Mouse (Mus musculus) testis, adult 2 months (tissue): ENCODE results near the gene Rbms3.

ENCODE experiments used
- CTCF ChIP-seq: fragments of 200-500 bp; IDR thresholded peaks from 2 replicates; pipeline ENCODE4 v1.5.1; 2012; ENCODE audit warnings: low read depth, mild to moderate bottlenecking, inconsistent platforms, low read length, moderate library complexity; ENCODE audit not compliant: control insufficient read depth, insufficient read depth, insufficient replicate concordance
- POLR2A ChIP-seq: fragments of 200-500 bp; IDR thresholded peaks from 2 replicates; pipeline ENCODE4 v1.6.1; 2012; ENCODE audit warnings: low read depth, mild to moderate bottlenecking, inconsistent platforms, low read length, moderate library complexity; ENCODE audit not compliant: control insufficient read depth

DNA sequence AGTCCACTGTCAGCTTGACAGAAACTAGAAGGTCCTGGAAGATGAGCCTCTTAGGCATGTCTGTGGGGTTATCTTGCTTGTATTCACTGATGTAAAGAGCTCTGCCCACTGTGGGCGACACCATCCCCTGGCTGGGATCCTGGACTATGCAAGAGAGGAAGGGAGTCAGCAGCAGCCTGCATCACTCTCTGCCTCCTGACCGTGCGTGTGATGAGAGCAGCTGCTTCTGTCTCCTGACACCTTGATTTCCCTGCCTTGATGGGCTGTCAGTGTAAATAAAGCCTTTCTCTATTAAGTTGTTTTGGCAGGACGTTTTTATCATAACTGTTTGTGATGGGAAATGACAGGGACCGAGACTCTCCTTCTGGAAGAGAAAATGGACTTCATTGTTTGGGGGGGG lies 758.1 kb downstream of the Rbms3 start:
- no peak for TF ChIP-seq POLR2A
- no peak for TF ChIP-seq CTCF
